Mouse (Mus musculus): ENCODE data around the gene Hint3. TPM values are rescaled to one million over a fixed set of nuclear protein-coding genes. Genes with fewer than 3 reads are reported as not detected.
"Not testable (repeated sequence)": the region's sequence is repeated elsewhere in the genome, so short reads cannot be mapped to it uniquely, and the experiment has no call there.

The Hint3 gene
- polyA plus RNA-seq (2015; fragmentation: Nextera tagmentation; extraction: Ambion mirVana), result 22.2 and 22.6 TPM in 2 replicates

- WGBS, result 89% methylated on average over 3 of the region's 3 CpGs
- no peak within 1 kb of the TSS for H3K27ac ChIP-seq
- H3K4me2 ChIP-seq (replicated peaks), result no peak within 1 kb of the TSS
Measured at GRCm38 (mm10) chr10:30629513-30629912, at the start of gene Hint3. Gene Hint3 (minus strand): TSS chr10:30629632.

GRCm38 (mm10) chr10:30678051-30678450 is 48.6 kb upstream of the Hint3 start:
- no peak for ATAC-seq
- Histone ChIP-seq H3K4me3 (replicated peaks) (no peak overlapping the region), H3K27me3 (no peaks in the 10 kb centered on the region), H3K4me1 (replicated peaks) (no peaks in the 10 kb centered on the region), H3K27ac (no peak overlapping the region), H3K9ac (replicated peaks) (no peak overlapping the region), H3K9me3 (no peaks in the 10 kb centered on the region), H3K4me2 (replicated peaks) (no peak overlapping the region), H3K36me3 (no peaks in the 10 kb centered on the region)
- 75% methylated on average over 2 of the region's 2 CpGs for WGBS

More at GRCm38 (mm10) chr10:30629513-30629912, at the start of gene Hint3:
- Histone ChIP-seq H3K4me1 (replicated peaks) (no peaks in the 10 kb centered on the region), H3K9ac (replicated peaks) (no peak within 1 kb of the TSS), H3K4me3 (replicated peaks) (no peak within 1 kb of the TSS), H3K36me3 (no peaks in the 10 kb centered on the region), H3K27me3 (no peaks in the 10 kb centered on the region), H3K9me3 (no peaks in the 10 kb centered on the region)
- no peak for ATAC-seq

- H3K4me3 ChIP-seq (replicated peaks), result no peak overlapping the region
- H3K27me3 ChIP-seq, result no peaks in the 10 kb centered on the region
- H3K36me3 ChIP-seq, result peaks cover 11% of the 10 kb centered on the region
- H3K9ac ChIP-seq (replicated peaks), result no peak overlapping the region
- H3K9me3 ChIP-seq, result no peaks in the 10 kb centered on the region
- no peak for ATAC-seq
- 95% methylated on average over 3 of the region's 3 CpGs for WGBS
- H3K4me2 ChIP-seq (replicated peaks), result no peak overlapping the region
- no peaks in the 10 kb centered on the region for H3K4me1 ChIP-seq (replicated peaks)
- no peak overlapping the region for H3K27ac ChIP-seq
Measured at GRCm38 (mm10) chr10:30674825-30675224, 45.4 kb upstream of the Hint3 start.

- no peak overlapping the region for H3K4me3 ChIP-seq (replicated peaks)
- H3K9ac ChIP-seq (replicated peaks), result no peak overlapping the region
- no peak for ATAC-seq
- H3K27ac ChIP-seq, result no peak overlapping the region
- H3K27me3 ChIP-seq, result no peaks in the 10 kb centered on the region
- H3K36me3 ChIP-seq, result peaks cover 13% of the 10 kb centered on the region; the same call in 1 of the 2 replicates
- WGBS, result 89% methylated on average over 2 of the region's 2 CpGs
- no peaks in the 10 kb centered on the region for H3K4me1 ChIP-seq (replicated peaks)
- H3K4me2 ChIP-seq (replicated peaks), result no peak overlapping the region
- H3K9me3 ChIP-seq, result no peaks in the 10 kb centered on the region
Measured at GRCm38 (mm10) chr10:30666580-30666979, 37.1 kb upstream of the Hint3 start.

DNA sequence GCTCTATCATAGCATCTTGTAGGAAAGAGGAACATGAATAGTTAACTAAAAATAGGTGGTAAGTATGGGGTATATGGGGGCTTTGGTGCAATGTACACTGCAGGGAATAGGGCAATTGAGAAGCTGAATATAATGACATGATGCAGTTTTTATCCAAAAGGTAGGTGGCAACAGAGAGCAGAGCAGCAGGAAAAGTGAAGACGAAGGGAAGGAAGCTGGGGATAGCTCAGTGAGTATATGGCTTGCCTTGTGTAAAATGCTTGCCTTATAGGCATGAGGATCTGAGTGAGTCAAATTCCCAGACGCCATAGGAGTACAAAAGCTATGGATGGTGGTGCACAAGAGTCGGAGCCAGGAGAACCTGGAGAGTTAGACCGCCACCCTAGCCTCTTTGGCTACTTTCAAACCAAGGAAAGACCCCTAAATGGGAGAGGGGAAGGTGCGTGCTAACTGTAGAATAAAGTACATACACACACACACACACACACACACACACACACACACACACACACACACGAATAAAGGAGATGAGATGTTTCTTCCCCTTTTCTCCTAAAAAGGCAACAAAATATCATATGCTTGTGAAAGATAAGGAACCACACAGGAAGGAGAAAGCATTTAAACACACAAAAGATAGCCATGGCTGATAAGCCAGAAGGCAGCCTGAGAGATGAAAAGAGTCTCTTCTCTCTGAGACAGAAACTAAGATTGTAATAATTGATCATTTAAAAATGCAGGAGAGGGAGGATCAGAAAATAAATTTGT is 31.3 kb upstream of the Hint3 start:
- no peak overlapping the region for H3K9ac ChIP-seq (replicated peaks)
- H3K36me3 ChIP-seq, result peaks cover 23% of the 10 kb centered on the region
- H3K9me3 ChIP-seq, result no peaks in the 10 kb centered on the region
- no peak overlapping the region for H3K27ac ChIP-seq
- no peak for ATAC-seq
- H3K4me1 ChIP-seq (replicated peaks), result no peaks in the 10 kb centered on the region
- no peak overlapping the region for H3K4me2 ChIP-seq (replicated peaks)
- H3K4me3 ChIP-seq (replicated peaks), result no peak overlapping the region
- H3K27me3 ChIP-seq, result no peaks in the 10 kb centered on the region
- 83% methylated on average over 6 of the region's 6 CpGs for WGBS

- Histone ChIP-seq H3K4me2 (replicated peaks) (no peak overlapping the region), H3K27ac (no peak overlapping the region), H3K27me3 (no peaks in the 10 kb centered on the region), H3K4me3 (replicated peaks) (no peak overlapping the region), H3K9ac (replicated peaks) (no peak overlapping the region), H3K4me1 (replicated peaks) (no peaks in the 10 kb centered on the region), H3K9me3 (no peaks in the 10 kb centered on the region), H3K36me3 (peaks cover 27% of the 10 kb centered on the region; the same call in 1 of the 2 replicates)
- 20% methylated on average over 5 of the region's 5 CpGs for WGBS
- ATAC-seq, result no peak
Measured at GRCm38 (mm10) chr10:30655655-30656054, 26.2 kb upstream of the Hint3 start.

DNA sequence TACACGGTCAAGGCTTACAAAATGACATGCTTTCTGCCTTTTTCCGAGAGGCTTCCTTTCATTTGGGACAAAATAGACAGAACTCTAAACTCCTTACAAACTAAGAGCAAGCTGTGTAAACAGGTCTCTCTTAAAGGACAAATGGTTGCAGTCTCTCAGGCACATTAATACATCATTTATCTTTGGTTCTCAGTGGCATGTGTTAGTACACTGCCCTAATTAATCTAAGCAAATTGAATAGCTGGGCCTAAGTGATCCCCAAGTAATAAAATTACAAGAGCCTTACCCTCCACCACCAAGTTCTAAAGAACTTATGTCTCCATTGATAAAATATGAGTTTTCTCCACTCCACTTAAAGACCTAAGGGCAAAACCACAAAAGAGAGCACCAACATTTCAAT is 18.2 kb upstream of the Hint3 start:
- Histone ChIP-seq H3K4me1 (replicated peaks) (no peaks in the 10 kb centered on the region), H3K27me3 (no peaks in the 10 kb centered on the region), H3K9me3 (no peaks in the 10 kb centered on the region), H3K4me3 (replicated peaks) (no peak overlapping the region), H3K4me2 (replicated peaks) (no peak overlapping the region), H3K27ac (no peak overlapping the region), H3K9ac (replicated peaks) (no peak overlapping the region), H3K36me3 (peaks cover 14% of the 10 kb centered on the region)
- no peak for ATAC-seq
- 61% methylated on average over 2 of the region's 2 CpGs for WGBS

GRCm38 (mm10) chr10:30638216-30638615 is 8.8 kb upstream of the Hint3 start:
- Histone ChIP-seq H3K27ac (no peak overlapping the region), H3K9me3 (no peaks in the 10 kb centered on the region), H3K4me1 (replicated peaks) (no peaks in the 10 kb centered on the region), H3K4me3 (replicated peaks) (no peak overlapping the region), H3K4me2 (replicated peaks) (no peak overlapping the region), H3K36me3 (no peaks in the 10 kb centered on the region), H3K9ac (replicated peaks) (no peak overlapping the region), H3K27me3 (no peaks in the 10 kb centered on the region)
- ATAC-seq, result no peak
- WGBS, result 79% methylated on average over 3 of the region's 3 CpGs

DNA sequence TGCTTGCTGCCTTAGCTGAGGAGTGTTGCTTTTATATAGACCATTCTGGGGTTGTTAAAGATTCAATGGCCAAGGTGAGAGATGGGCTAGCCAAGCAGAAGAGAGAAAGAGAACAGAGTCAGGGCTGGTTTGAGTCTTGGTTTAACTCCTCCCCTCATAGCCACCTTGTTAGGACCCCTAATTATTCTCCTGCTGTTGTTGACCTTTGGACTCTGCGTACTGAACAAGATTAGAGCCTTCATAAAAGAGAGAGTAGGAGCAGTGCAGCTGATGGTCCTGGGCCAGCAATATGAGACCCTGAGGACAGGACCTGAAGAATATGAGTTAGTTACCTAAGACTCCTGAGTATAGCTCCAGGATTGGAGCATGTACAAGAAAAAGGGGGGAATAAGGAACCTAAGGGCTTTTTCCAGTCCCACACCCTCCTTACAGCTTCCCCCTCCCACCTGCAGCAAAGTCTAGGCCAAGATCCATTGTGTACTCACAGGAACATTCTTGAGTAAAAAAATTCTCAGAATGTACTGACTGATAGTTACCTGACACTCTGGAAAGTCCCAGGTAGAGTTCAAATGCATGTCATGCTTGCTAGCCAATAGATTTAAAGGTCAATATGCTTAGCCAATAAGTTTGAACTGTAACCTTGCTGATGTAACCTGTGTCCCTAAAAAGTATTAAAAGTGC is 7.2 kb upstream of the Hint3 start:
- not testable (repeated sequence) for ATAC-seq, H3K36me3 ChIP-seq
- 89% methylated on average over 1 of the region's 1 CpGs for WGBS

DNA sequence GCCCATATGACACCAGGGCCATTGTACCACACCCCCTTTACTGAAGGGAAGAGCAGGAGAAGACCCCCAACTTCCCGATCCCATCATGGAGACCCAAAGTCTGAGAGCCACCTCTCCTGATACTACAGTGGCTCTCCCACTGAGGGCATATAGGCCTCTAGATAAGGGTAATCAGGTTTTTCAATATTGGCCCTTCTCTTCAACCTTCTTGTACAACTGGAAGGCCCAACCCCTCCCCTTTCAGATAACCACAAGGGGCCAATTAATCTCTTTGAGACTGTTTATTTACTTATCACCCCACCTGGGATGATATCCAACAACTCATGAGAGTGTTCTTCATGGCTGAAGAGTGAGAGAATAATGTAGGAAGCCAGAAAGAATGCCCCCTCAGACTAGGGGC is 3.3 kb upstream of the Hint3 start:
- Histone ChIP-seq H3K4me2 (replicated peaks) (no peak overlapping the region), H3K27ac (no peak overlapping the region), H3K4me3 (replicated peaks) (no peak overlapping the region), H3K36me3 (no peaks in the 10 kb centered on the region), H3K4me1 (replicated peaks) (no peaks in the 10 kb centered on the region), H3K9ac (replicated peaks) (no peak overlapping the region), H3K27me3 (no peaks in the 10 kb centered on the region), H3K9me3 (no peaks in the 10 kb centered on the region)
- no peak for ATAC-seq
- 100% methylated on average over 1 of the region's 1 CpGs for WGBS

More for the DNA sequence above, 7.2 kb upstream of the Hint3 start:
- H3K4me2 ChIP-seq (replicated peaks); H3K4me3 ChIP-seq (replicated peaks); H3K27me3 ChIP-seq; H3K9ac ChIP-seq (replicated peaks); H3K27ac ChIP-seq; H3K4me1 ChIP-seq (replicated peaks); H3K9me3 ChIP-seq: not testable (repeated sequence)

DNA sequence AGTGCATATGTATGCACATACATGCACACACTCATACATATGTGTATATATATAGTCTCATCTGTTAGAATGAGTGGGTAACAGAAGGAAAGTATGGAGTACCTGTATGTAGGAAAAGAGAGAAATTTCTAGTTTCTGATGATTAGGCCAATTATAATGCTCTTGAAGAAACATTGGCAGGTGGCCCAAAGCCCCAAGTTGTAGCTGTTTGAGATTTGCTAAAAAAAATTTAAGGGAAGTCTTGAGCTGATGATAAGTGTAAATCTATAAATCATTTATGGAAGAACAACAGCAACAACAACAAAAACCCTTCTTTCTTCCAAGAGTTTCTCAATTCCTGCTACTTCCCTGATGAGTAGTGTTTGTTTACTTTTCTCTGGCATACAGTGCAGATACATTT is 545 bp upstream of the Hint3 start:
- no peak for ATAC-seq
- Histone ChIP-seq H3K4me3 (replicated peaks) (no peak overlapping the region), H3K9ac (replicated peaks) (no peak overlapping the region), H3K27ac (no peak overlapping the region), H3K4me1 (replicated peaks) (no peaks in the 10 kb centered on the region), H3K4me2 (replicated peaks) (no peak overlapping the region), H3K9me3 (no peaks in the 10 kb centered on the region), H3K36me3 (no peaks in the 10 kb centered on the region), H3K27me3 (no peaks in the 10 kb centered on the region)

DNA sequence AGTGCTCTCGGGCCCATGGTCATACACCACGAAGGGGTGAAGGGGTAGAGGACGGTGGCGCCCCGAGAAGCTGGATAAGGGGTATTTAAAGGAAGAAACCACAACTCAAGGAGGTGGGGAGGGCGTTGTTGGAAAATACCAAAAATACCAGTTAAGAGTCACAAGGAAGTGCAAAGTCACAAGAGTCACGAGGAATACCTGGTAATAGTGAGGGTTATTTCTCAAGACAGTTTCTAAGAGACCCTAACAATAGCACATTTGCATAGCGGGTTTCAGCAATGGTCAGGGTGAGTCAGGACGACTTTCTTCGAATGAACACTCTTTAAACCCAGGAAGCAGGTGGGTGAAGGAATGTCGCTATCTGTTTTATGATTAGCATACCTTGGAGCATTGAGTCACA is 988 bp downstream of the Hint3 start:
- H3K9me3 ChIP-seq; H3K27me3 ChIP-seq; H3K4me1 ChIP-seq (replicated peaks); H3K9ac ChIP-seq (replicated peaks); ATAC-seq; H3K36me3 ChIP-seq; H3K4me3 ChIP-seq (replicated peaks); H3K4me2 ChIP-seq (replicated peaks); H3K27ac ChIP-seq: not testable (repeated sequence)
- WGBS, result 93% methylated on average over 11 of the region's 11 CpGs

Measured in midbrain, embryonic 13.5 days (tissue).